Mouse (Mus musculus): ENCODE results near the gene Nek1.

- TF ChIP-seq POLR2A (IDR thresholded peaks at IDR 0.05; ENCODE audit: low read depth, low read length) (no peak), CTCF (conservative IDR thresholded peaks at IDR 0.05; ENCODE audit: insufficient read depth, insufficient read length, low read depth, low read length) (no peak)
Measured at GRCm38 (mm10) chr8:60951271-60951670, 41.7 kb upstream of the Nek1 start.
